Mouse (Mus musculus) heart, postnatal 0 days (tissue): ENCODE measurements at regions not wholly inside any gene's neighbourhood (a gene's known extent, or its start where the extent isn't known, plus 50 kb on each side); places are given as distances from the start of the nearest gene placed in this dataset.
"Not testable (repeated sequence)": the region's sequence is repeated elsewhere in the genome, so short reads cannot be mapped to it uniquely, and the experiment has no call there.

Experiments
- ATAC-seq: fragments of 200-750 bp; cut with Nextera tagmentation; 2 replicates; pipeline ENCODE4 v1.8.0; 2017; ENCODE audit warnings: low read depth, moderate number of reproducible peaks, moderate library complexity; ENCODE audit not compliant: insufficient read depth
- DNase-seq: peaks from one replicate; pipeline ENCODE4 v3.0.0-alpha.2; 2016; ENCODE audit warnings: low spot score
- H3K27ac ChIP-seq: fragments of 300-500 bp; sonication (generic); 2 replicates; pipeline ENCODE4 v1.5.1; 2014; ENCODE audit warnings: low read depth, mild to moderate bottlenecking
- H3K27me3 ChIP-seq: fragments of 300-500 bp; sonication (generic); 2 replicates; pipeline ENCODE4 v1.6.1; 2014; ENCODE audit warnings: low read length, mixed read lengths; ENCODE audit not compliant: control insufficient read depth, insufficient read depth
- H3K36me3 ChIP-seq: fragments of 300-500 bp; sonication (generic); replicated peaks from 2 replicates; pipeline ENCODE4 v1.6.1; 2014; ENCODE audit warnings: low read length, mixed read lengths; ENCODE audit not compliant: control insufficient read depth, insufficient read depth
- H3K4me1 ChIP-seq: fragments of 300-500 bp; sonication (generic); 2 replicates; pipeline ENCODE4 v1.6.1; 2014; ENCODE audit warnings: antibody characterized with exemption; ENCODE audit not compliant: control insufficient read depth, insufficient read depth
- H3K4me2 ChIP-seq: fragments of 300-500 bp; sonication (generic); 2 replicates; pipeline ENCODE4 v1.6.1; 2014; ENCODE audit warnings: low read depth, mild to moderate bottlenecking, low read length, moderate library complexity
- H3K4me3 ChIP-seq: fragments of 300-500 bp; sonication (generic); 2 replicates; pipeline ENCODE4 v1.5.1; 2014; ENCODE audit warnings: low read depth, low read length
- H3K9ac ChIP-seq: fragments of 300-500 bp; sonication (generic); replicated peaks from 2 replicates; pipeline ENCODE4 v1.6.1; 2014; ENCODE audit warnings: low read depth, low read length, mixed read lengths
- H3K9me3 ChIP-seq: fragments of 300-500 bp; sonication (generic); replicated peaks from 2 replicates; pipeline ENCODE4 v1.6.1; 2016; ENCODE audit warnings: low read length; ENCODE audit not compliant: control insufficient read depth
- CTCF ChIP-seq: IDR thresholded peaks from 2 replicates; pipeline ENCODE4 v1.5.1; 2016; ENCODE audit warnings: antibody characterized with exemption, control low read depth, low read depth
- EP300 ChIP-seq: IDR thresholded peaks from 2 replicates; pipeline ENCODE4 v1.6.1; 2016; ENCODE audit warnings: antibody characterized with exemption, low read depth
- WGBS: fragments of 180-500 bp; shearing (Covaris S2); extraction: QIAGEN DNeasy Blood & Tissue Kit; methylation state at CpG from one replicate; pipeline ENCODE4 v1.1.7; 2014; 5-methylcytosine and 5-hydroxymethylcytosine counted together

- ATAC-seq (no peak), DNase-seq (no peak)
- 81% methylated on average over 22 of the region's 22 CpGs for WGBS
Measured at GRCm38 (mm10) chr12:71532708-71533450, 223.2 kb downstream of the Dact1 start.

GRCm38 (mm10) chr12:71533701-71534100 is 224.0 kb downstream of the Dact1 start:
- Histone ChIP-seq H3K9ac (no peak overlapping the region), H3K4me3 (no peak overlapping the region), H3K9me3 (no peaks in the 10 kb centered on the region), H3K36me3 (no peaks in the 10 kb centered on the region), H3K4me1 (no peaks in the 10 kb centered on the region), H3K27ac (no peak overlapping the region), H3K27me3 (no peaks in the 10 kb centered on the region), H3K4me2 (no peak overlapping the region)
- TF ChIP-seq CTCF = no peak
- TF ChIP-seq EP300 = no peak
- ATAC-seq = no peak
- 84% methylated on average over 9 of the region's 9 CpGs for WGBS
- DNase-seq = no peak

More at GRCm38 (mm10) chr12:71532708-71533450, 223.2 kb downstream of the Dact1 start:
- H3K4me3 ChIP-seq = no peak overlapping the region
- TF ChIP-seq EP300 (no peak), CTCF (no peak)
- no peaks in the 10 kb centered on the region for H3K4me1 ChIP-seq
- no peaks in the 10 kb centered on the region for H3K9me3 ChIP-seq
- no peak overlapping the region for H3K27ac ChIP-seq
- no peaks in the 10 kb centered on the region for H3K27me3 ChIP-seq
- H3K4me2 ChIP-seq = no peak overlapping the region
- H3K36me3 ChIP-seq = no peaks in the 10 kb centered on the region
- no peak overlapping the region for H3K9ac ChIP-seq

- no peak overlapping the region for H3K9ac ChIP-seq
- H3K4me1 ChIP-seq = no peaks in the 10 kb centered on the region
- H3K9me3 ChIP-seq = no peaks in the 10 kb centered on the region
- ATAC-seq (no peak), DNase-seq (no peak)
- H3K27ac ChIP-seq = no peak overlapping the region
- WGBS = 73% methylated on average over 4 of the region's 4 CpGs
- H3K4me3 ChIP-seq = no peak overlapping the region
- no peaks in the 10 kb centered on the region for H3K36me3 ChIP-seq
- TF ChIP-seq EP300 (no peak), CTCF (no peak)
- no peak overlapping the region for H3K4me2 ChIP-seq
- no peaks in the 10 kb centered on the region for H3K27me3 ChIP-seq
Measured at GRCm38 (mm10) chr12:71534199-71534598, 224.5 kb downstream of the Dact1 start.

GRCm38 (mm10) chr12:71535251-71535650 is 225.6 kb downstream of the Dact1 start:
- 95% methylated on average over 6 of the region's 6 CpGs for WGBS
- DNase-seq (no peak), ATAC-seq (no peak)
- Histone ChIP-seq H3K4me1 (no peaks in the 10 kb centered on the region), H3K27me3 (no peaks in the 10 kb centered on the region), H3K4me3 (no peak overlapping the region), H3K9ac (no peak overlapping the region), H3K27ac (no peak overlapping the region), H3K4me2 (no peak overlapping the region), H3K9me3 (no peaks in the 10 kb centered on the region), H3K36me3 (no peaks in the 10 kb centered on the region)
- no peak for TF ChIP-seq CTCF
- no peak for TF ChIP-seq EP300

GRCm38 (mm10) chr12:71535831-71536230 is 226.1 kb downstream of the Dact1 start:
- H3K4me1 ChIP-seq, H3K9ac ChIP-seq, ATAC-seq, H3K9me3 ChIP-seq, H3K27me3 ChIP-seq, H3K4me3 ChIP-seq, H3K27ac ChIP-seq, H3K4me2 ChIP-seq, H3K36me3 ChIP-seq, DNase-seq: not testable (repeated sequence)
- 43% methylated on average over 3 of the region's 3 CpGs for WGBS

- no peak for DNase-seq
- Histone ChIP-seq H3K4me3 (no peak overlapping the region), H3K4me2 (no peak overlapping the region), H3K27me3 (no peaks in the 10 kb centered on the region), H3K4me1 (0 out of 2 replicates have a peak, but pooled peaks cover under 1% of the 10 kb centered on the region), H3K9ac (no peak overlapping the region), H3K27ac (no peak overlapping the region), H3K9me3 (no peaks in the 10 kb centered on the region), H3K36me3 (no peaks in the 10 kb centered on the region)
- 40% methylated on average over 7 of the region's 7 CpGs for WGBS
- no peak for ATAC-seq
- TF ChIP-seq EP300 (no peak), CTCF (no peak)
Measured at GRCm38 (mm10) chr12:71538691-71539090, 229.0 kb downstream of the Dact1 start.
